Mouse (Mus musculus) brown adipose tissue, adult 24 weeks (tissue): Measurements from ENCODE around the gene Abca13. TPM values are rescaled to one million over a fixed set of nuclear protein-coding genes. Genes with fewer than 3 reads are reported as not detected.
"Not testable (repeated sequence)": the region's sequence is repeated elsewhere in the genome, so short reads cannot be mapped to it uniquely, and the experiment has no call there.

Source experiments
- H3K27ac ChIP-seq: fragments of 200-500 bp; replicated peaks from 2 replicates; pipeline ENCODE4 v1.5.1; 2012; ENCODE audit warnings: low read depth, mild to moderate bottlenecking, low read length
- H3K4me1 ChIP-seq: fragments of 200-500 bp; 2 replicates; pipeline ENCODE4 v1.6.1; 2012; ENCODE audit warnings: low read length, mixed read lengths; ENCODE audit not compliant: control insufficient read depth, insufficient read depth, insufficient read length
- H3K4me3 ChIP-seq: fragments of 200-500 bp; 2 replicates; pipeline ENCODE4 v1.5.1; 2012; ENCODE audit warnings: low read depth, mild to moderate bottlenecking, low read length, moderate library complexity; ENCODE audit not compliant: insufficient read depth
- polyA plus RNA-seq: library from polyadenylated mRNA; stranded (reverse); fragments of >200 nt; gene quantifications from 2 replicates; pipeline ENCODE4 v1.2.4, GENCODE M21; 2012; ENCODE audit not compliant: missing spikeins, insufficient read depth, insufficient read length

Abca13 gene
- polyA plus RNA-seq, 1 experiment = not detected

GRCm38 (mm10) chr11:9374426-9374825, 182.7 kb downstream of the Abca13 start:
- not testable (repeated sequence) for H3K27ac ChIP-seq, H3K4me3 ChIP-seq, H3K4me1 ChIP-seq

- Histone ChIP-seq H3K4me3 (no peak overlapping the region), H3K27ac (no peak overlapping the region), H3K4me1 (no peaks in the 10 kb centered on the region)
Measured at GRCm38 (mm10) chr11:9388520-9388919, 196.8 kb downstream of the Abca13 start.

- H3K4me3 ChIP-seq = no peak overlapping the region
- no peak overlapping the region for H3K27ac ChIP-seq
- H3K4me1 ChIP-seq = no peaks in the 10 kb centered on the region
Measured at GRCm38 (mm10) chr11:9416946-9417345, 225.2 kb downstream of the Abca13 start.

GRCm38 (mm10) chr11:9420205-9420604, 228.5 kb downstream of the Abca13 start:
- Histone ChIP-seq H3K4me1 (no peaks in the 10 kb centered on the region), H3K27ac (no peak overlapping the region), H3K4me3 (no peak overlapping the region)

- Histone ChIP-seq H3K4me1 (no peaks in the 10 kb centered on the region), H3K4me3 (no peak overlapping the region), H3K27ac (no peak overlapping the region)
Measured at GRCm38 (mm10) chr11:9427411-9427810, 235.7 kb downstream of the Abca13 start.

GRCm38 (mm10) chr11:9432807-9433206, 241.1 kb downstream of the Abca13 start:
- no peak overlapping the region for H3K4me3 ChIP-seq
- H3K4me1 ChIP-seq = no peaks in the 10 kb centered on the region
- H3K27ac ChIP-seq = no peak overlapping the region

- Histone ChIP-seq H3K4me3 (no peak overlapping the region), H3K27ac (no peak overlapping the region), H3K4me1 (no peaks in the 10 kb centered on the region)
Measured at GRCm38 (mm10) chr11:9436617-9437016, 244.9 kb downstream of the Abca13 start.

- no peak overlapping the region for H3K4me3 ChIP-seq
Measured at GRCm38 (mm10) chr11:9439781-9440180, 248.0 kb downstream of the Abca13 start.

GRCm38 (mm10) chr11:9441192-9441591, 249.4 kb downstream of the Abca13 start:
- H3K4me3 ChIP-seq = no peak overlapping the region
- no peaks in the 10 kb centered on the region for H3K4me1 ChIP-seq
- H3K27ac ChIP-seq = no peak overlapping the region

More at GRCm38 (mm10) chr11:9439781-9440180, 248.0 kb downstream of the Abca13 start:
- H3K4me1 ChIP-seq = no peaks in the 10 kb centered on the region
- no peak overlapping the region for H3K27ac ChIP-seq

GRCm38 (mm10) chr11:9472400-9472799, 280.7 kb downstream of the Abca13 start:
- no peak overlapping the region for H3K4me3 ChIP-seq
- H3K4me1 ChIP-seq = no peaks in the 10 kb centered on the region
- H3K27ac ChIP-seq = no peak overlapping the region

- Histone ChIP-seq H3K27ac (no peak overlapping the region), H3K4me3 (no peak overlapping the region), H3K4me1 (no peaks in the 10 kb centered on the region)
Measured at GRCm38 (mm10) chr11:9481511-9481910, 289.8 kb downstream of the Abca13 start.

- Histone ChIP-seq H3K4me1 (no peaks in the 10 kb centered on the region), H3K27ac (no peak overlapping the region), H3K4me3 (no peak overlapping the region)
Measured at GRCm38 (mm10) chr11:9500326-9501142, 308.8 kb downstream of the Abca13 start.

GRCm38 (mm10) chr11:9514966-9515365, 323.2 kb downstream of the Abca13 start:
- H3K4me3 ChIP-seq, H3K27ac ChIP-seq, H3K4me1 ChIP-seq: not testable (repeated sequence)

- no peak overlapping the region for H3K4me3 ChIP-seq
- H3K4me1 ChIP-seq = no peaks in the 10 kb centered on the region
- no peak overlapping the region for H3K27ac ChIP-seq
Measured at GRCm38 (mm10) chr11:9528556-9528955, 336.8 kb downstream of the Abca13 start.

GRCm38 (mm10) chr11:9531715-9532114, 340.0 kb downstream of the Abca13 start:
- no peak overlapping the region for H3K27ac ChIP-seq

GRCm38 (mm10) chr11:9533189-9533588, 341.4 kb downstream of the Abca13 start:
- no peak overlapping the region for H3K27ac ChIP-seq
- no peaks in the 10 kb centered on the region for H3K4me1 ChIP-seq
- no peak overlapping the region for H3K4me3 ChIP-seq

More at GRCm38 (mm10) chr11:9531715-9532114, 340.0 kb downstream of the Abca13 start:
- Histone ChIP-seq H3K4me3 (no peak overlapping the region), H3K4me1 (no peaks in the 10 kb centered on the region)
